Mouse (Mus musculus) urinary bladder, adult 2 months (tissue): ENCODE results near the gene Gm28053. TPM values are rescaled to one million over a fixed set of nuclear protein-coding genes. Genes with fewer than 3 reads are reported as not detected.

ENCODE experiments used
- polyA plus RNA-seq: library from polyadenylated mRNA; depleted of rRNA; stranded (reverse); fragments of >200 nt; gene quantifications from 2 replicates; pipeline ENCODE4 v1.2.3, GENCODE M21; 2012; rRNA removed

Gene Gm28053
- polyA plus RNA-seq, 1 experiment: 1.3 TPM

Other genes starting within 250 kb of the Gm28053 start
- gene Atp6v0e2, start 181.0 kb upstream of the Gm28053 start, polyA plus RNA-seq: 50.0 and 56.9 TPM in 2 replicates
- gene Lrrc61, start 163.8 kb upstream of the Gm28053 start, polyA plus RNA-seq: 12.3 and 13.4 TPM in 2 replicates
- gene Rarres2, start 145.8 kb upstream of the Gm28053 start, polyA plus RNA-seq: 374 and 453 TPM in 2 replicates
- 0.47 and 0.56 TPM in 2 replicates for gene Gm45021, start 129.0 kb upstream of the Gm28053 start, polyA plus RNA-seq
- gene Repin1, start 124.7 kb upstream of the Gm28053 start, polyA plus RNA-seq: 45.0 and 45.4 TPM in 2 replicates
- gene Gm44965, start 124.7 kb upstream of the Gm28053 start, polyA plus RNA-seq: not detected in 2 replicates
- 4.6 and 7.7 TPM in 2 replicates for gene Zfp775, start 116.5 kb upstream of the Gm28053 start, polyA plus RNA-seq
- gene AI854703, start 91.8 kb upstream of the Gm28053 start, polyA plus RNA-seq: 5.7 and 6.2 TPM in 2 replicates
- 6.2 and 8.1 TPM in 2 replicates for gene Gimap8, start 71.4 kb upstream of the Gm28053 start, polyA plus RNA-seq
- gene Gimap9, start 42.5 kb upstream of the Gm28053 start, polyA plus RNA-seq: 5.6 and 6.9 TPM in 2 replicates
- 19.0 and 19.1 TPM in 2 replicates for gene Gimap4, start 34.1 kb upstream of the Gm28053 start, polyA plus RNA-seq
- gene Gimap6, start 10.4 kb upstream of the Gm28053 start, polyA plus RNA-seq: 22.4 and 25.3 TPM in 2 replicates
- 0.65 and 1.0 TPM in 2 replicates for gene Gimap7, start within 50 bp of the Gm28053 start, polyA plus RNA-seq
- gene Gimap1, start 20.4 kb downstream of the Gm28053 start, polyA plus RNA-seq: 3.0 and 5.5 TPM in 2 replicates
- gene Gimap5, start 27.6 kb downstream of the Gm28053 start, polyA plus RNA-seq: 6.1 and 7.7 TPM in 2 replicates
- gene Gimap3, start 52.2 kb downstream of the Gm28053 start, polyA plus RNA-seq: 5.4 and 7.9 TPM in 2 replicates
- gene Tmem176a, start 122.3 kb downstream of the Gm28053 start, polyA plus RNA-seq: 133 and 146 TPM in 2 replicates
- 391 and 400 TPM in 2 replicates for gene Tmem176b, start 122.9 kb downstream of the Gm28053 start, polyA plus RNA-seq
- 0.08 and 0.18 TPM in 2 replicates for gene Aoc1, start 154.3 kb downstream of the Gm28053 start, polyA plus RNA-seq
- not detected in 2 replicates for gene 1600015I10Rik, start 211.3 kb downstream of the Gm28053 start, polyA plus RNA-seq